Mouse (Mus musculus): ENCODE results near the gene Plcl2. TPM values are rescaled to one million over a fixed set of nuclear protein-coding genes. Genes with fewer than 3 reads are reported as not detected.

Gene Plcl2
- polyA plus RNA-seq, 1 experiment = 6.7 TPM

GRCm38 (mm10) chr17:50499091-50499790, 10.0 kb upstream of the Plcl2 start:
- no peak overlapping the region for H3K4me3 ChIP-seq (ENCODE audit: low read depth, low read length)
- no peaks in the 10 kb centered on the region for H3K4me1 ChIP-seq (ENCODE audit: control insufficient read depth, insufficient read depth, insufficient read length, low read length)
- 86% methylated on average over 16 of the region's 16 CpGs for WGBS
- TF ChIP-seq CTCF (IDR thresholded peaks at IDR 0.05; ENCODE audit: extremely low read depth, insufficient read length, insufficient replicate concordance, low read depth, low read length) = no peak
- TF ChIP-seq POLR2A (IDR thresholded peaks at IDR 0.05; ENCODE audit: low read depth, low read length) = no peak
- H3K27ac ChIP-seq (ENCODE audit: insufficient read depth, low read depth, low read length) = no peak overlapping the region
- no peaks in the 10 kb centered on the region for H3K27me3 ChIP-seq (ENCODE audit: control insufficient read depth, insufficient read depth, low read length)
- H3K36me3 ChIP-seq (ENCODE audit: control insufficient read depth, insufficient read depth, low read length) = no peaks in the 10 kb centered on the region

DNA sequence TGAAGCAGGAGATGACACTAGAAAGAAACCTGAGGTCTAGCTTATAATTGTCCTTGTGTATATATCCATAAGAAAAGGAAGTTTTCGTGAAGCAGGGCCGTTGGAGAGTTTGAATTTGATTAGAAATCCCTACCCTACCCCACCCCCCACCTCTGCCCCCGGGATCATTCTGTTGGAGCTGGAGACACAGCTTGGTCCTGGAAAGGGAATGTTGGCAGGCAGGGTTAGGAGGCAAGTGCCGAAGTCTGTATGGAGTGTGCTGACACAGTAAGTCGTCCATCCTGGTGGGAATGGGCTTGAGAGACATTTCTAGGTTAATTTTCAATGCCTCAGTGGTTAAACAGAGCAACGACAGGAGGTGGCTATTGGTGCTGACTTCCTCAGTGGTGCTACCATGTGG, 8.4 kb upstream of the Plcl2 start:
- 79% methylated on average over 6 of the region's 6 CpGs for WGBS
- TF ChIP-seq POLR2A (IDR thresholded peaks at IDR 0.05; ENCODE audit: low read depth, low read length) (no peak), CTCF (IDR thresholded peaks at IDR 0.05; ENCODE audit: extremely low read depth, insufficient read length, insufficient replicate concordance, low read depth, low read length) (no peak)
- no peaks in the 10 kb centered on the region for H3K4me1 ChIP-seq (ENCODE audit: control insufficient read depth, insufficient read depth, insufficient read length, low read length)
- no peak overlapping the region for H3K27ac ChIP-seq (ENCODE audit: insufficient read depth, low read depth, low read length)
- H3K27me3 ChIP-seq (ENCODE audit: control insufficient read depth, insufficient read depth, low read length) = no peaks in the 10 kb centered on the region
- no peaks in the 10 kb centered on the region for H3K36me3 ChIP-seq (ENCODE audit: control insufficient read depth, insufficient read depth, low read length)
- H3K4me3 ChIP-seq (ENCODE audit: low read depth, low read length) = no peak overlapping the region

GRCm38 (mm10) chr17:50503075-50503474, 6.1 kb upstream of the Plcl2 start:
- TF ChIP-seq CTCF (IDR thresholded peaks at IDR 0.05; ENCODE audit: extremely low read depth, insufficient read length, insufficient replicate concordance, low read depth, low read length) = no peak
- TF ChIP-seq POLR2A (IDR thresholded peaks at IDR 0.05; ENCODE audit: low read depth, low read length) = no peak
- WGBS = 41% methylated on average over 7 of the region's 7 CpGs
- no peak overlapping the region for H3K4me3 ChIP-seq (ENCODE audit: low read depth, low read length)
- H3K27me3 ChIP-seq (ENCODE audit: control insufficient read depth, insufficient read depth, low read length) = no peaks in the 10 kb centered on the region
- no peaks in the 10 kb centered on the region for H3K36me3 ChIP-seq (ENCODE audit: control insufficient read depth, insufficient read depth, low read length)
- H3K27ac ChIP-seq (ENCODE audit: insufficient read depth, low read depth, low read length) = no peak overlapping the region
- H3K4me1 ChIP-seq (ENCODE audit: control insufficient read depth, insufficient read depth, insufficient read length, low read length) = no peaks in the 10 kb centered on the region

GRCm38 (mm10) chr17:50504070-50504846, 4.9 kb upstream of the Plcl2 start:
- TF ChIP-seq CTCF (IDR thresholded peaks at IDR 0.05; ENCODE audit: extremely low read depth, insufficient read length, insufficient replicate concordance, low read depth, low read length) (no peak), POLR2A (IDR thresholded peaks at IDR 0.05; ENCODE audit: low read depth, low read length) (no peak)
- no peak overlapping the region for H3K4me3 ChIP-seq (ENCODE audit: low read depth, low read length)
- H3K36me3 ChIP-seq (ENCODE audit: control insufficient read depth, insufficient read depth, low read length) = no peaks in the 10 kb centered on the region
- 81% methylated on average over 6 of the region's 6 CpGs for WGBS
- no peaks in the 10 kb centered on the region for H3K27me3 ChIP-seq (ENCODE audit: control insufficient read depth, insufficient read depth, low read length)
- peaks cover 3% of the 10 kb centered on the region for H3K4me1 ChIP-seq (ENCODE audit: control insufficient read depth, insufficient read depth, insufficient read length, low read length)
- H3K27ac ChIP-seq (ENCODE audit: insufficient read depth, low read depth, low read length) = no peak overlapping the region

DNA sequence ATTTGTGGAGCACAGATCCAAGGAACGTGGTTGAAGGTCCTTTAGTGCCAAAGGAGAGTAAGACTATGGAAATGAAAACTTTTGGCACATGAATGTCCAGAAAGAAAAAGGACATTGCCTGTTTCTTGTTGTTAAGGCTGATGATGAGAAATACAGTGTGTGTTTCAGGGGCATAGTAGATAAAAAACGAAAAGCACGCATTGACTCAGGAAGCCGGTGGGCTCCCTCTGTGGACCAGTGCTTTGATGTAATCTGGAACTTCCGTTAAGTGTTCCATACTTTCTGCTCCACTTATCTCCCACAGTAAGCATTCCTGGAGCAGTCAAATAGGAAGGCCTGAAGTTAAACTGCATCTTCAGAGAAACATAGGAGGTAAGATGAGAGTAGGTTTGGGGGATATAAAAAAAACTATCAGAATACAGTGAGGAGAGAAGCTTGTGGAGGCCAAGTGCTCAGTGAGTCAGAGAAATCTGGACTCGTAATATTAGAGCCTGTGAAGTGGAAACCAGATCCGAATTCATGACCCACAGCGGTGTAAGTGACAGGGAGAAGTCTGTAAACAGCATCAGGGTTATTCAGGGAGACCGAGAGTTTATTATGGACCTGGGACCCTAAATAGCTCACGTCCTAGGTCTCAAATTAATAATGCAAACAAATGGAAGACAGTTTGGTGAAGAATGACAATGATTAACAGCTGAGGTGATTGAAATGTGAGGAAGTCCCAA, 3.1 kb upstream of the Plcl2 start:
- Histone ChIP-seq H3K27me3 (ENCODE audit: control insufficient read depth, insufficient read depth, low read length) (no peaks in the 10 kb centered on the region), H3K4me1 (ENCODE audit: control insufficient read depth, insufficient read depth, insufficient read length, low read length) (peaks cover 3% of the 10 kb centered on the region), H3K27ac (ENCODE audit: insufficient read depth, low read depth, low read length) (no peak overlapping the region), H3K36me3 (ENCODE audit: control insufficient read depth, insufficient read depth, low read length) (no peaks in the 10 kb centered on the region), H3K4me3 (ENCODE audit: low read depth, low read length) (no peak overlapping the region)
- WGBS = 81% methylated on average over 10 of the region's 10 CpGs
- TF ChIP-seq POLR2A (IDR thresholded peaks at IDR 0.05; ENCODE audit: low read depth, low read length) = no peak

DNA sequence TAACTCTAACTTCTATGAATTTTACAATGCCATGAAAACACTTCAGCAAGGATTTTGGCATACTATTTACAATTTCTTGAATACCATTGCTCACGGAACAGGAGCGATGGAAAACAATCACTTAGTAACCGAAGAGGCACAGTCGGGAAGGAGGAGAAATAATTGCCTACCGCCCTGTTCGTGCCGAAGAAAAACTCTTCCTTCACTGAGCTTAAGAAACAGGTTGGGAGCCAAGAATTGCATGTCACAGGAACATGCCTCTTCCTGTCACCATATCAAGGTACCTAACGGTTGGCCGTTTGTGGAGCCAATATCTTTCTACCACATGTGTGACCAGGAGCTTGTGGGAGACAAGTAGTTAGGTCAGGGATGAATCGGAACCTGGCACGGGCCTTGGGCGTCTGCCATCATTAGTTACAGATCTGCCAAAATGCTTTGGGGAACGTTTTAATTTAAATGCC, 2.3 kb upstream of the Plcl2 start:
- H3K27ac ChIP-seq (ENCODE audit: insufficient read depth, low read depth, low read length) = no peak overlapping the region
- no peaks in the 10 kb centered on the region for H3K36me3 ChIP-seq (ENCODE audit: control insufficient read depth, insufficient read depth, low read length)
- TF ChIP-seq POLR2A (IDR thresholded peaks at IDR 0.05; ENCODE audit: low read depth, low read length) (no peak), CTCF (IDR thresholded peaks at IDR 0.05; ENCODE audit: extremely low read depth, insufficient read length, insufficient replicate concordance, low read depth, low read length) (no peak)
- no peaks in the 10 kb centered on the region for H3K27me3 ChIP-seq (ENCODE audit: control insufficient read depth, insufficient read depth, low read length)
- WGBS = 82% methylated on average over 13 of the region's 13 CpGs
- no peak overlapping the region for H3K4me3 ChIP-seq (ENCODE audit: low read depth, low read length)
- H3K4me1 ChIP-seq (ENCODE audit: control insufficient read depth, insufficient read depth, insufficient read length, low read length) = peaks cover 3% of the 10 kb centered on the region

All from small intestine, adult 2 months (tissue).